Mouse (Mus musculus): Measurements from ENCODE around the gene P2rx7.

- TF ChIP-seq CTCF (IDR thresholded peaks at IDR 0.05; ENCODE audit: low read depth, low read length) = no peak
- TF ChIP-seq GATA2 (IDR thresholded peaks at IDR 0.05; ENCODE audit: borderline replicate concordance, low read depth, low read length) = no peak
- TF ChIP-seq POLR2AphosphoS5 (IDR thresholded peaks at IDR 0.05; ENCODE audit: insufficient replicate concordance, low read depth, low read length) = no peak
Measured at GRCm38 (mm10) chr5:122639986-122640385, 3.7 kb upstream of the P2rx7 start.
